Comparison of ENCODE assay signal across 11 mouse cellular contexts in genomic region chr2:60838856-60839255, GRCm38 (mm10).
DNase-seq lines count a peak whose midpoint lies in the region; ATAC-seq and TF ChIP-seq lines count a peak whose summit lies in the region.
"Had no signal": no experiment of that assay in that cellular context is flagged by ENCODE, and none has a peak within 500 bp of the region (broad histone marks: within the 10 kb centered on the region; RNA-seq: fewer than 3 reads in every experiment).

No protein-coding gene starts in this region.

- H3K4me3 ChIP-seq in gastrocnemius, adult 2 months, result peak overlapping the region; percentile 29; the same call in 1 of the 2 replicates
- no peak overlapping the region for H3K4me3 ChIP-seq in heart, embryonic 16.5 days (ENCODE audit: low read length)
- H3K4me3 ChIP-seq: midbrain, embryonic 12.5 days; neural tube, embryonic 15.5 days had no signal

- H3K9me3 ChIP-seq in heart, embryonic 16.5 days (replicated peaks; ENCODE audit: control insufficient read depth, low read length), result no peaks in the 10 kb centered on the region
- H3K9me3 ChIP-seq: midbrain, embryonic 12.5 days; neural tube, embryonic 15.5 days had no signal

- H3K27me3 ChIP-seq in heart, embryonic 16.5 days (ENCODE audit: control insufficient read depth, insufficient read depth, low read length), result no peaks in the 10 kb centered on the region
- H3K27me3 ChIP-seq: neural tube, embryonic 15.5 days had no signal

- H3K36me3 ChIP-seq in heart, embryonic 16.5 days (ENCODE audit: control insufficient read depth, insufficient read depth), result peaks cover 4% of the 10 kb centered on the region; the same call in 1 of the 2 replicates
- H3K36me3 ChIP-seq: midbrain, embryonic 12.5 days; neural tube, embryonic 15.5 days had no signal

- H3K27ac ChIP-seq in gastrocnemius, adult 2 months, result peak overlapping the region; percentile 63
- H3K27ac ChIP-seq in heart, embryonic 16.5 days (ENCODE audit: low read length), result peak overlapping the region; percentile 59
- H3K27ac ChIP-seq: midbrain, embryonic 12.5 days; neural tube, embryonic 15.5 days had no signal

- H3K4me2 ChIP-seq in heart, embryonic 16.5 days (ENCODE audit: low read depth, low read length), result no peak overlapping the region
- H3K4me2 ChIP-seq: midbrain, embryonic 12.5 days; neural tube, embryonic 15.5 days had no signal

- peak; percentile 30 for DNase-seq in gastrocnemius, adult 2 months
- no peak for DNase-seq in gastrocnemius, adult 8-10 months (ENCODE audit: low spot score in 2 of 2)
- peak; percentile 34 for DNase-seq in adrenal gland, postnatal 10 days
- peak; percentile 74 to 80 for DNase-seq in kidney, postnatal 25 days
- DNase-seq in right cerebral cortex, postnatal 10 days (ENCODE audit: low spot score in 2 of 2), result no peak
- DNase-seq: cerebellum, postnatal 25 days had no signal

- H3K9ac ChIP-seq in heart, embryonic 16.5 days (ENCODE audit: low read length), result no peak overlapping the region
- H3K9ac ChIP-seq: midbrain, embryonic 12.5 days; neural tube, embryonic 15.5 days had no signal

- ATAC-seq in heart, embryonic 16.5 days (replicated peaks; ENCODE audit: extremely low read depth, insufficient read depth, low FRiP score), result peak; percentile 51
- no peak for ATAC-seq in inflammation-experienced regulatory T-cells, adult 6 months
- no peak for ATAC-seq in monocyte, adult 5-6 weeks (replicated peaks; ENCODE audit: insufficient number of reproducible peaks, low FRiP score, low TSS enrichment, poor library complexity, severe bottlenecking)

- intact Hi-C loops in gastrocnemius, adult 2 months (cut with DNase I), result no loop called here

- H3K4me1 ChIP-seq in heart, embryonic 16.5 days (ENCODE audit: control insufficient read depth, insufficient read depth, low read length), result peaks cover 42% of the 10 kb centered on the region

- 54% methylated on average over 5 of the region's 5 CpGs for WGBS in heart, embryonic 16.5 days

- TF ChIP-seq CTCF in gastrocnemius, adult 2 months (IDR thresholded peaks at IDR 0.05), result no peak

Comparison
In these comparisons a context has a peak if more than half of its experiments do, and no peak if none do; other contexts are left out.
1. DNase-seq: peak in gastrocnemius, adult 2 months (single experiment), adrenal gland, postnatal 10 days (single experiment) and kidney, postnatal 25 days (2 of 2); none in gastrocnemius, adult 8-10 months (0 of 2) and right cerebral cortex, postnatal 10 days (0 of 2).